Mouse (Mus musculus) neural tube, embryonic 13.5 days (tissue): ENCODE data around the gene Zfyve21. TPM values are rescaled to one million over a fixed set of nuclear protein-coding genes. Genes with fewer than 3 reads are reported as not detected.

ENCODE experiments used
- ATAC-seq: fragments of 200-750 bp; cut with Nextera tagmentation; 2 replicates; pipeline ENCODE4 v1.8.0; 2017; ENCODE audit warnings: low read depth, mild to moderate bottlenecking, moderate TSS enrichment, moderate library complexity
- H3K27ac ChIP-seq: fragments of 300-500 bp; sonication (generic); replicated peaks from 2 replicates; pipeline ENCODE4 v1.5.1; 2015; ENCODE audit warnings: moderate library complexity, mild to moderate bottlenecking, inconsistent platforms
- H3K27me3 ChIP-seq: fragments of 300-500 bp; sonication (generic); 2 replicates; pipeline ENCODE4 v1.6.1; 2015; ENCODE audit warnings: mild to moderate bottlenecking, inconsistent platforms
- H3K36me3 ChIP-seq: fragments of 300-500 bp; sonication (generic); 2 replicates; pipeline ENCODE4 v1.6.1; 2015; ENCODE audit warnings: mild to moderate bottlenecking, inconsistent platforms
- H3K4me1 ChIP-seq: fragments of 300-500 bp; sonication (generic); replicated peaks from 2 replicates; pipeline ENCODE4 v1.6.1; 2015; ENCODE audit warnings: inconsistent platforms
- H3K4me2 ChIP-seq: fragments of 300-500 bp; sonication (generic); 2 replicates; pipeline ENCODE4 v1.6.1; 2015; ENCODE audit warnings: inconsistent platforms, mild to moderate bottlenecking, moderate library complexity
- H3K4me3 ChIP-seq: fragments of 300-500 bp; sonication (generic); 2 replicates; pipeline ENCODE4 v1.5.1; 2015; ENCODE audit warnings: mild to moderate bottlenecking, inconsistent platforms
- H3K9ac ChIP-seq: fragments of 300-500 bp; sonication (generic); 2 replicates; pipeline ENCODE4 v1.6.1; 2015; ENCODE audit warnings: moderate library complexity, mild to moderate bottlenecking, inconsistent platforms
- H3K9me3 ChIP-seq: fragments of 300-500 bp; sonication (generic); 2 replicates; pipeline ENCODE4 v1.6.1; 2016; ENCODE audit warnings: inconsistent platforms
- WGBS: fragments of 180-500 bp; shearing (Covaris S2); methylation state at CpG from one replicate; pipeline ENCODE4 v1.1.7; 2015; 5-methylcytosine and 5-hydroxymethylcytosine counted together
- polyA plus RNA-seq: library from polyadenylated mRNA; unstranded; fragments of >200 nt; fragmentation: Nextera tagmentation; extraction: Ambion mirVana; gene quantifications from 2 replicates; pipeline ENCODE4 v1.2.1, GENCODE M21; 2015

Gene Zfyve21
- polyA plus RNA-seq, 1 experiment from 2014 or later, result 41.4 TPM

GRCm38 (mm10) chr12:111853011-111853436 lies 39.1 kb downstream of the Zfyve21 start:
- Histone ChIP-seq H3K4me1 (no peaks in the 10 kb centered on the region), H3K27ac (no peak overlapping the region), H3K9ac (no peak overlapping the region), H3K4me3 (no peak overlapping the region), H3K36me3 (peaks cover 16% of the 10 kb centered on the region; the same call in 1 of the 2 replicates), H3K27me3 (no peaks in the 10 kb centered on the region), H3K9me3 (no peaks in the 10 kb centered on the region), H3K4me2 (no peak overlapping the region)
- 64% methylated on average over 10 of the region's 10 CpGs for WGBS
- no peak for ATAC-seq

- no peak overlapping the region for H3K9ac ChIP-seq
- H3K36me3 ChIP-seq, result peaks cover 16% of the 10 kb centered on the region; the same call in 1 of the 2 replicates
- no peaks in the 10 kb centered on the region for H3K4me1 ChIP-seq
- H3K27ac ChIP-seq, result no peak overlapping the region
- WGBS, result 71% methylated on average over 4 of the region's 4 CpGs
- no peaks in the 10 kb centered on the region for H3K9me3 ChIP-seq
- H3K4me2 ChIP-seq, result no peak overlapping the region
- no peak overlapping the region for H3K4me3 ChIP-seq
- no peak for ATAC-seq
- H3K27me3 ChIP-seq, result no peaks in the 10 kb centered on the region
These were observed 39.6 kb downstream of the Zfyve21 start for GRCm38 (mm10) chr12:111853546-111853945.

GRCm38 (mm10) chr12:111855448-111855847 lies 41.5 kb downstream of the Zfyve21 start:
- Histone ChIP-seq H3K36me3 (peaks cover 23% of the 10 kb centered on the region; the same call in 1 of the 2 replicates), H3K4me2 (no peak overlapping the region), H3K27ac (no peak overlapping the region), H3K27me3 (no peaks in the 10 kb centered on the region), H3K4me3 (no peak overlapping the region), H3K4me1 (no peaks in the 10 kb centered on the region), H3K9me3 (no peaks in the 10 kb centered on the region), H3K9ac (no peak overlapping the region)
- no peak for ATAC-seq
- WGBS, result 94% methylated on average over 2 of the region's 2 CpGs

GRCm38 (mm10) chr12:111864206-111864824 lies 50.3 kb downstream of the Zfyve21 start:
- Histone ChIP-seq H3K9me3 (no peaks in the 10 kb centered on the region), H3K36me3 (peaks cover 32% of the 10 kb centered on the region)
- no peak for ATAC-seq

GRCm38 (mm10) chr12:111869806-111870205 lies 55.8 kb downstream of the Zfyve21 start:
- Histone ChIP-seq H3K4me3 (no peak overlapping the region), H3K36me3 (peaks cover 29% of the 10 kb centered on the region), H3K9me3 (no peaks in the 10 kb centered on the region), H3K27ac (no peak overlapping the region), H3K4me2 (no peak overlapping the region), H3K4me1 (no peaks in the 10 kb centered on the region), H3K27me3 (no peaks in the 10 kb centered on the region), H3K9ac (no peak overlapping the region)
- WGBS, result 83% methylated on average over 1 of the region's 1 CpGs
- no peak for ATAC-seq

More at GRCm38 (mm10) chr12:111864206-111864824, 50.3 kb downstream of the Zfyve21 start:
- Histone ChIP-seq H3K4me3 (no peak overlapping the region), H3K27ac (no peak overlapping the region), H3K4me2 (no peak overlapping the region), H3K9ac (no peak overlapping the region), H3K4me1 (no peaks in the 10 kb centered on the region), H3K27me3 (no peaks in the 10 kb centered on the region)
- 89% methylated on average over 4 of the region's 4 CpGs for WGBS

- no peaks in the 10 kb centered on the region for H3K27me3 ChIP-seq
- no peak overlapping the region for H3K4me2 ChIP-seq
- H3K9me3 ChIP-seq, result no peaks in the 10 kb centered on the region
- H3K4me3 ChIP-seq, result no peak overlapping the region
- no peaks in the 10 kb centered on the region for H3K4me1 ChIP-seq
- WGBS, result 92% methylated on average over 7 of the region's 7 CpGs
- no peak overlapping the region for H3K27ac ChIP-seq
- no peak for ATAC-seq
- H3K9ac ChIP-seq, result no peak overlapping the region
- peaks cover 24% of the 10 kb centered on the region; the same call in 1 of the 2 replicates for H3K36me3 ChIP-seq
These were observed 56.8 kb downstream of the Zfyve21 start for GRCm38 (mm10) chr12:111870811-111871210.

- Histone ChIP-seq H3K27ac (no peak overlapping the region), H3K4me3 (no peak overlapping the region), H3K9ac (no peak overlapping the region), H3K4me2 (no peak overlapping the region), H3K36me3 (peaks cover 18% of the 10 kb centered on the region; the same call in 1 of the 2 replicates), H3K4me1 (no peaks in the 10 kb centered on the region), H3K27me3 (no peaks in the 10 kb centered on the region), H3K9me3 (no peaks in the 10 kb centered on the region)
- WGBS, result 91% methylated on average over 5 of the region's 5 CpGs
- no peak for ATAC-seq
These were observed 58.1 kb downstream of the Zfyve21 start for GRCm38 (mm10) chr12:111872079-111872478.

GRCm38 (mm10) chr12:111874601-111875140 lies 60.7 kb downstream of the Zfyve21 start:
- no peaks in the 10 kb centered on the region for H3K9me3 ChIP-seq
- no peak overlapping the region for H3K27ac ChIP-seq
- no peak overlapping the region for H3K9ac ChIP-seq
- H3K4me2 ChIP-seq, result no peak overlapping the region
- no peak overlapping the region for H3K4me3 ChIP-seq
- H3K36me3 ChIP-seq, result 0 out of 2 replicates have a peak, but pooled peaks cover 8% of the 10 kb centered on the region
- H3K4me1 ChIP-seq, result no peaks in the 10 kb centered on the region
- no peaks in the 10 kb centered on the region for H3K27me3 ChIP-seq
- ATAC-seq, result no peak
- 70% methylated on average over 1 of the region's 1 CpGs for WGBS

- Histone ChIP-seq H3K9ac (no peak overlapping the region), H3K27ac (no peak overlapping the region), H3K36me3 (0 out of 2 replicates have a peak, but pooled peaks cover 8% of the 10 kb centered on the region), H3K4me2 (no peak overlapping the region), H3K27me3 (no peaks in the 10 kb centered on the region), H3K9me3 (no peaks in the 10 kb centered on the region), H3K4me3 (no peak overlapping the region), H3K4me1 (no peaks in the 10 kb centered on the region)
- WGBS, result 89% methylated on average over 3 of the region's 3 CpGs
- ATAC-seq, result no peak
These were observed 61.5 kb downstream of the Zfyve21 start for GRCm38 (mm10) chr12:111875499-111875898.

- H3K27ac ChIP-seq, result no peak overlapping the region
- no peaks in the 10 kb centered on the region for H3K36me3 ChIP-seq
- ATAC-seq, result peak; percentile 72; the same call in 1 of the 2 replicates
- H3K4me3 ChIP-seq, result no peak overlapping the region
- 14% methylated on average over 3 of the region's 3 CpGs for WGBS
- no peaks in the 10 kb centered on the region for H3K9me3 ChIP-seq
- no peak overlapping the region for H3K4me2 ChIP-seq
- no peaks in the 10 kb centered on the region for H3K4me1 ChIP-seq
- H3K27me3 ChIP-seq, result no peaks in the 10 kb centered on the region
- no peak overlapping the region for H3K9ac ChIP-seq
These were observed 64.2 kb downstream of the Zfyve21 start for GRCm38 (mm10) chr12:111878213-111878612.
